Mouse (Mus musculus): ENCODE results near the gene Chd2.

DNA sequence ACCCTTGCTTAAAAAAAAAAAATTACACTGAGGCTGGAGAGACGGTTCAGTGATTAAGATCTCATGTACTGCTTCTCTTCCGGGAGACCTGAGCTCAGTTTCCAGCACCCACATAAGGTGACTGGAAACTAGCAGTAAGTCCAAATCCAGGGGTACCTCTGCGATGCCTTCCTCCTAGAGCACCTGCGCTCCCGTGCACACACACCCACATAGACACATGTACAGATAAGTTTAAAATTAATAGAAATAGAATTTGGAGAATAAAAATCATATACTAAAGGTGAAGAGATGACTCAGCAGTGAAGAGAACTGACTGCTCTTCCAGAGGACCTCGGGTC, 18.2 kb upstream of the Chd2 start:
- TF ChIP-seq CTCF (conservative IDR thresholded peaks at IDR 0.05; ENCODE audit: insufficient read depth, insufficient read length, low read depth, low read length) (no peak), POLR2A (IDR thresholded peaks at IDR 0.05; ENCODE audit: low read depth, low read length) (no peak)

Data from kidney, adult 2 months (tissue).